Mouse (Mus musculus): ENCODE results near the gene Myrip. TPM values are rescaled to one million over a fixed set of nuclear protein-coding genes. Genes with fewer than 3 reads are reported as not detected.

Gene Myrip
- 1.6 and 4.4 TPM in 2 replicates for polyA plus RNA-seq (2015; fragmentation: Nextera tagmentation; extraction: Ambion mirVana)

DNA sequence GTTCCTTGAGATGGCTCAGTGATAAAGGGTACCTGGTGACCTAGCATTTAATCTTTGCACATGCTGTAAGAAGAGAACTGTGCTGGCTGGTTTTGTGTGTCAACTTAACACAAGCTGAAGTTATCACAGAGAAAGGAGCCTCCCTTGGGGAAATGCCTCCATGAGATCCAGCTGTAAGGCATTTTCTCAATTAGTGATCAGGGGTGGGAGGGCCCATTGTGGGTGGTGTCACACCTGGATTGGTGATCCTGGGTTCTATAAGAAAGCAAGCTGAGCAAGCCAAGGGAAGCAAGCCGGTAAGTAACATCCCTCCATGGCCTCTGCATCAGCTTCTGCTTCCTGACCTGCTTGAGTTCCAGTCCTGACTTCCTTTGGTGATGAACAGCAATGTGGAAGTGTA, at the start of gene Myrip:
Myrip (plus strand) TSS at position 301 of the 400 bp plus-strand sequence.

DNA sequence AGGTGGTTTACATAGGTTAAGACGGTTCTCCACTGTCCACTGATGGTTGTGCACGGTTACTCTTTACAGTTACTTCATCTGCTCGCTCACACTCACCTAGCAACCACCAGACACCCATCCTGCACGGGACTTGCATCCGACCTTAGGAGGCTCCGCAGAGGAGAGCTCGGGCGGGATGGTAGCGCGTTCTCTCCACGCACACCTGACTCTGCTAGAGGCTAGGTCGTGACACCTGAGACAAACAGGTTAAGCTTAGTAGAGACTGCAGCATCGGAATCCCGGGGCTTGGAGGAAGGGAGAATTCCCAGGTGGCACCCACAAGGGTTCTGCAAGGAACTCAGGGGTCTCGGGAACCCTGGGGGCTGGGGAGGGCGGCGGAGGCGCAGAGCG, 190.7 kb downstream of the Myrip start, which contains the start of gene Eif1b:
Eif1b (plus strand) TSS at position 223 of the 390 bp plus-strand sequence.

Other genes with a start within 250 kb of the Myrip start
- gene Cx3cr1, start 231.6 kb upstream of the Myrip start, polyA plus RNA-seq (2015; fragmentation: Nextera tagmentation; extraction: Ambion mirVana) = 8.9 and 9.1 TPM in 2 replicates
- 0.11 TPM in 1 of 2 replicates, not detected in the other for gene Ccr8, start 209.4 kb upstream of the Myrip start, polyA plus RNA-seq (2015; fragmentation: Nextera tagmentation; extraction: Ambion mirVana)
- 21.4 and 29.7 TPM in 2 replicates for gene Slc25a38, start 191.1 kb upstream of the Myrip start, polyA plus RNA-seq (2015; fragmentation: Nextera tagmentation; extraction: Ambion mirVana)
- gene Rpsa, start 173.8 kb upstream of the Myrip start, polyA plus RNA-seq (2015; fragmentation: Nextera tagmentation; extraction: Ambion mirVana) = 921 and 1,056 TPM in 2 replicates
- 0.12 and 0.14 TPM in 2 replicates for gene Mobp, start 151.8 kb upstream of the Myrip start, polyA plus RNA-seq (2015; fragmentation: Nextera tagmentation; extraction: Ambion mirVana)
- gene Eif1b, start 190.7 kb downstream of the Myrip start, polyA plus RNA-seq (2015; fragmentation: Nextera tagmentation; extraction: Ambion mirVana) = 129 and 147 TPM in 2 replicates
- gene Entpd3, start 238.3 kb downstream of the Myrip start, polyA plus RNA-seq (2015; fragmentation: Nextera tagmentation; extraction: Ambion mirVana) = 1.8 and 4.7 TPM in 2 replicates